Mouse (Mus musculus) layer of hippocampus, postnatal 25 days (tissue): ENCODE results near the gene Stoml1. TPM values are rescaled to one million over a fixed set of nuclear protein-coding genes. Genes with fewer than 3 reads are reported as not detected.
A peak's percentile ranks its signal among the peaks of the same experiment; 100 is the strongest.
"Not testable (repeated sequence)": the region's sequence is repeated elsewhere in the genome, so short reads cannot be mapped to it uniquely, and the experiment has no call there.

Experiments
- DNase-seq, 2 experiments: peaks; one replicate each; pipeline ENCODE4 v3.0.0; 2022; ENCODE audit warnings: mixed read lengths in 2 of 2, low spot score in 1 of 2; ENCODE audit errors: extremely low spot score in 1 of 2
- total RNA-seq, 2 experiments: library from RNA; stranded (reverse); gene quantifications; 2 replicates each; pipeline ENCODE4 v1.2.3; 2021

Gene Stoml1
- total RNA-seq, 2 experiments from 2014 or later: 71.3 to 78.6 TPM

DNA sequence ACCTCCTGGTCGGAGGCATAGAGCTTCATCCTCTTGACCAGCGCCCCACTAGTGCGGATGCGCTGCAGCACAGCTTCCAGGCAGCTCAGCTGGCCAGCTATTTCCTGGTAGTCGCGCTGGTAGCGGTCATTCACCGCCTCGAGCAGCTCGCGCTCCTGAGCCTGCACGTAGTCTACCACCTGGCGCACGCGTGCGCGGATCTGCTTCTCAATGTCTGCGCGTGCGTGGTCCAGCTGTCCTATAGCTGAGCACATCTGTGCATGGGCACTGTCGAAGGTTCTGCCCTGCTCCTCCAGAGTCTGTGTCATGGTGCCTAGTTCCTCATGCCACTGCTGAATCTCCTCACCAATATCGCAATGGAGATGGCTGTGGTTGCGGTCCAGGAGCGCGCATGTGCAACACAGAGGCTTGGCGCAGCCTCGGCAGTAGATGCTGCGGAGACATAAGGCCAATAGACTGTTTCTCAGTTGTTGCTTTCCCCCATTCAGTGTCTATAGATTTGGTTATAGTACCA is 18.4 kb upstream of the Stoml1 start:
- no peak for DNase-seq

DNA sequence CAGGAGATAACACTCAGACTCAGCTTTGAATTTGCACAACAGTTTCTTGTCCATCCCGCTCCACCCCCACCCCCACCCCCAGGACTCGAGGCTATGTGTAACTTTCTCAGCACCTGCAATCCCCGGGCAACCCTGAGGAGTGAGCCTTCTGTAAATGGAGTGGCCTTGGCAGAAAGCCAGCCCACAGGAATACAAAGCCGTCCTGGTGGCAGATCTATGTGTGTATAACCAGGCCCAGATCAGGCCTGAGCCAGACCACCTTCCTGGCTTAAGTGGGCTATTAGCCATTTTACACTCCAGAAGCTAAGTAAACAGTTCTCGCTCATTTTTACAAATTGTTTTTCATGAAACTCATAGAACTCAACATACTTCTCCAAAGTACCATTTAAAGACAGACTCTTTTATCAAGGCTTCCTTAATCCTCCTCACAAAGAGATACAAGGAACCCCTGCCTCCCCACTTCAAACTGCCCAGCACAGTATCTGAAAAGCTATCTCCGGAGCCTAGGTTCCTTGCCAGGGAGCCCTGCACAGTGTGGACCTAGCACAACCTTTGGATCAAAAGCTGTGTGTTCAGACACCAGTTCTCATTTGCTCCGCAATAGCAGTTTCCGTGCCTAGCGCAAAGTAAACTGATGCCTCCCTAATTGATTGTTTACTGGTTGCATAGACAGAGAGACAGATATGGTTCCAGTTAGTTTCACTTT is 11.0 kb upstream of the Stoml1 start:
- no peak for DNase-seq

DNA sequence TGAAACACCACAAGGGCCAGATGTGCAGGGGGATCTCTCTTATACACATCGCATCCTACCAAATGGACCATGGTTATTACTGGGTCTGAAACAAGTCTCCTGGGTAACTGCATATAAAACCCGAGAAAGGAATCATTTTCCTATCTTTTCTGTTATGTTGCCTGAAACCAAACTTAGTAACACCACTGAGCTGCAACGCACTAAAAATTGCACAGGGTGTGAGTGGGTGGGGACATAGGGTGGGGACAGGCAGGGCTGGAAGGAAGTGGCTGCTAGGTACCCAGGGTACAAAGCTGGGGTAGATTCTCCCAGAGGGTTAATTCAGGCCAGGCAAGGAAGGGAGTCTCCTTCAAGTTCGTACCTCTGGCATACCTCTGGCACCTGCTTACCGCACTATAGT is 10.3 kb upstream of the Stoml1 start:
- no peak for DNase-seq

DNA sequence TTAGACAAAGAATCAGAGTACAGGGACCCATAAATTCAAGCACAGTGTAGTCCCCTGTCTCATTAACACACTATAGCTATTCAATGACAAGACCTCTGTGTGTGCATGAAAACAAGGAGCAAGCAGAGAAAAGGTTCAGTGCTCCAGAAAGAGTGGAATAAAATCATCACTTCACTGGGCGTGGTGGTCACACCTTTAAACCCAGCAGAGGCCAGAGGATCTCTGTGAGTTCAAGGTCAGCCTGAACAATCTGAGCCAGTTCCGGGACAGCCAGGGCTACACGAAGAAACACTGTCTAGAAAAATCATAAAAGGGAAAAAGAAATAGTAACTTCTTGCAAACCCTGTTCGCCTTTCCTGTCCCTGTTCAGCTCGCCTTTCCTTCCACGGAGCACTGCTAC is 9.3 kb upstream of the Stoml1 start:
- DNase-seq: no peak

- DNase-seq: no peak
Observed at GRCm38 (mm10) chr9:58246083-58246591, 6.8 kb upstream of the Stoml1 start.

DNA sequence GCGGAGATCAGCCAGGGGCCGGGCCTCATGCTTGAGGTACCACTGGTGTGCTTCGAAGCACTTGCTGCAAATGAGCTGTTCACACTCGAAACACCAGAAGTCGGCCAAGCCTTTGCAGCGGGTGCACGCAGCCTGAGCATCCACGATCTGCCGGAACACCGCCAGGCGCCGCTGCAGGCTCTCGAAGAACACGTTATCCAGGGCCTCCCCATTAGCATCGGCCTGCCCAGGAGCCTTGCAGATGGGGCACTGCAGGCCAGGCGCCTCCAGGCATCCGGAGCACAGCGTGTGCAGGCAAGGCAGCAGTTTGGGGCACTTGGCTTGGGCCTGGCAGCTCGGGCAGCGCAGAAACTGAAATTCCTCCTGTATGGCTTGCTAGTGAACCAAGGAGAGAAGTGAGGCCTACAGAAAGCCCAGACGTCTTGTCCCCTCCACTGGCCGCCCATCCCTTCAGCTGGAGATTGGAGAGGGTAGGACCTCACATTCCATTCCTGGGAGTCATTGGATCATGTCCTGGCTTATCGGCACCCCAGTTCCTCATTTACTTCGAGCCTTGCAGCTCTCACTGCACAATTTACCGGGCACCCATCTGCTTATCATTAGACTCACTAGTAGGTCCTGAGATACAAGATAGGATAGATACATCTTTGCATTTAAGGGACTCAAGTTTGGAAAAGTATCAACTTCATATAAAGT is 5.8 kb upstream of the Stoml1 start:
- DNase-seq: peak; percentile 67 to 73

GRCm38 (mm10) chr9:58248746-58249413 is 4.1 kb upstream of the Stoml1 start:
- DNase-seq: no peak

DNA sequence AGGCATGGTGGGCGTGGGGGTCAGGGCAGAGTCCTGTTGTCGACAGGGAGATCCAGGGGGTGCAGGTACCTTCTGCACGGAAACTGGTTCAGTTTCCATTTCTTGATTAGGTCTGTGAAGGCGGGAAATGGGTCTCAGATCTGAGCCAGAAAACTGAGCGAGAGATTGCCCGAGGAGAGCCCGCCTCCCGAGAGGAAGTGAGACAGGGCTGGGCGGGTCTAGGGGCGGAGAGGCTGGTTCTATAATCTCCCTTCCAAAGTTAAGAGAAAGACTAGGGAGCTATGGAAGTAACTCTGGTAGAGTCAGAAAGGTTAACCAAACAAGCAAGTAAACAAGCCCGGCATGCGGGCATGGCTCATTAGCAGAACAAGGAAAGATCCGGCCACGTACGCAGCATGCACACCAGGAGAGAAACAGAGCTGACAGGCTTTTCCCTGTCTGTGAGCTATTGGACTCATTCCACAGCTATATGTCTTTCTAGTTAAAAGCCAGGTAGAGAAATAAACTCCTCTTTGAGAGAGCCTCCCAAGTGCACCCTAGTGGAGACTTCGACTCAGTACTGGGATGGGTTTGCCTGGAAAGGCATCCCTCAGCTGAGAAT is 3.3 kb upstream of the Stoml1 start, which contains the start of gene Pml:
Gene Pml (minus strand): TSS at position 195 of the 601 bp plus-strand sequence.
- DNase-seq: peak in 1 of 2 experiments; percentile 49

DNA sequence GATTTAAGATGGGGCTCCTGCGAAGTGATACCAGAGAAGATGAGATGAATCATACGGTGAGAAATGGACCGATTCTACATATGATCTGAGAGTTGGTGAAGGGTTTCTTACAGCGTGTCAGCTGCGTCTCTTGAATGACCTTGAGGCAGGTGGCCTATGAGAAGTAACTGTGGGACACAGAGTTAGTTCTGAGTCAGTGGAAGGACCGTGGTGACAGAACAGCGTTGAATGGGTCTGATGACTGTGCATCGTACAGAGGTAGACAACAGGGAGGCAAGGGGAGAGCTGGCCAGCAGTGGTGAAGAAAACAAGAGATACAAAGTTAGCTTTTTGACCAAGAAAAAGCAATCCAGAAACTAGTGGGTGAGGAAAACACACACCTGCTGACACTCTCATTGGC is 2.6 kb upstream of the Stoml1 start:
- no peak for DNase-seq

- DNase-seq: not testable (repeated sequence)
Observed at GRCm38 (mm10) chr9:58250730-58251129, 2.2 kb upstream of the Stoml1 start.

- not testable (repeated sequence) for DNase-seq
Observed at GRCm38 (mm10) chr9:58253805-58254122, 800 bp downstream of the Stoml1 start.

GRCm38 (mm10) chr9:58255105-58255504 is 2.1 kb downstream of the Stoml1 start:
- no peak for DNase-seq

DNA sequence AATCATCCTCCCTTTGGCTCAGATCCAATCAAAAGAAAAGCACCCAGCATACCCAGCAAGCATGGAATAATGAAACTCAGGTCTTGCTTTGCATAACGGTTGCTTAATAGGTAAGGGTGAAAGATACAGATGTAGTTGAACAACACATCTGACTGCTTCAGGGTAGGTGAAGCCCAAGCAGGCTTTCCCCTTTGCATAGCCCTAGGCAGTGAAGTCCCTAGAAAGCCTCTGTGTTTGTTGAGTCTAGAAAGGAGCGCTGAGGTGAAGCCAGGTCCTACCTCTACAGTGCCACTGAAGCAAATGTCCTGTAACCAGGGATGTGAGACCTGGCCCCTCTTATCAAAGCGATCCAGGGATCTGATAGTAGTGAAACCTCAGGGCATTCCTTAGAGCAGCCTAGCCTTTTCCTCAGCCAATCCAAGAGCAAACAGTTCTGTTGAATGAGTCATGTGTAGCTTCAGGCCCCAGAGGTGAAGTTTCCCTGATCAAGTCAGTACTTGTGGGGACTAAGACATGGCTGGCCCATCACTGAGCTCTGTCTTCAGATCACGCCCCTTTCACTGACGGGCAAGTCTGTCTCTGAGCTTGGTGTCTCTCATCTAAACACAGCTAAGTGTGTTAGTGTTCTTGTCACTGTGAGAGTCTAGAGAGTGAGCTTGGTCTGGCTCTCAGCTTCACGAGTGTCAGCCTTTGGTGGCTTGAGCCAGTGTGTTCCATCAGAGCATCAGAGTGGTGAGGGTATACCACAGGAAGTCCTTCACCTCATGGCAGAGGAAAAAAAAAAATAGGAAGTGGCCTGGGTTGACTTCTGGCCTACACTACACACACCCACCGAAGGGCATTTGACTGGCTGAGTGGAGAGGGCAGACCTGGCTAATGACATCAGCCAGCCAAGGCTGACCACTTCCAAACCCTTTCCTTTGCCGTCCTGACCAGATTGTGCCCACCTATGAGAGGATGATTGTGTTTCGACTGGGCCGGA is 3.0 kb downstream of the Stoml1 start:
- DNase-seq: no peak

- DNase-seq: no peak
Observed at GRCm38 (mm10) chr9:58262507-58262906, 9.5 kb downstream of the Stoml1 start.

GRCm38 (mm10) chr9:58265368-58265767 is 12.4 kb downstream of the Stoml1 start:
- no peak for DNase-seq

GRCm38 (mm10) chr9:58266571-58267011 is 13.6 kb downstream of the Stoml1 start:
- no peak for DNase-seq

GRCm38 (mm10) chr9:58267046-58267445 is 14.1 kb downstream of the Stoml1 start:
- no peak for DNase-seq

GRCm38 (mm10) chr9:58268384-58269313 is 15.7 kb downstream of the Stoml1 start:
- DNase-seq: peak in 1 of 2 experiments; percentile 58
